Mouse (Mus musculus) heart, embryonic 16.5 days (tissue): Measurements from ENCODE around the gene Rab19. TPM values are rescaled to one million over a fixed set of nuclear protein-coding genes. Genes with fewer than 3 reads are reported as not detected.
"Not testable (repeated sequence)": the region's sequence is repeated elsewhere in the genome, so short reads cannot be mapped to it uniquely, and the experiment has no call there.

Experiments used
- ATAC-seq: fragments of 200-750 bp; cut with Nextera tagmentation; replicated peaks from 2 replicates; pipeline ENCODE4 v1.8.0; 2017; ENCODE audit warnings: moderate number of reproducible peaks; ENCODE audit not compliant: insufficient read depth, low FRiP score; ENCODE audit errors: extremely low read depth
- H3K27ac ChIP-seq: fragments of 300-500 bp; sonication (generic); 2 replicates; pipeline ENCODE4 v1.5.1; 2014; ENCODE audit warnings: mild to moderate bottlenecking, low read length, control low read depth, moderate library complexity
- H3K27me3 ChIP-seq: fragments of 300-500 bp; sonication (generic); 2 replicates; pipeline ENCODE4 v1.6.1; 2014; ENCODE audit warnings: low read length, mixed read lengths; ENCODE audit not compliant: control insufficient read depth, insufficient read depth
- H3K36me3 ChIP-seq: fragments of 300-500 bp; sonication (generic); 2 replicates; pipeline ENCODE4 v1.6.1; 2014; ENCODE audit not compliant: control insufficient read depth, insufficient read depth
- H3K4me1 ChIP-seq: fragments of 300-500 bp; sonication (generic); 2 replicates; pipeline ENCODE4 v1.6.1; 2014; ENCODE audit warnings: low read length, mixed read lengths; ENCODE audit not compliant: control insufficient read depth, insufficient read depth
- H3K4me2 ChIP-seq: fragments of 300-500 bp; sonication (generic); 2 replicates; pipeline ENCODE4 v1.6.1; 2014; ENCODE audit warnings: low read depth, mild to moderate bottlenecking, control low read depth, low read length
- H3K4me3 ChIP-seq: fragments of 300-500 bp; sonication (generic); 2 replicates; pipeline ENCODE4 v1.5.1; 2014; ENCODE audit warnings: mild to moderate bottlenecking, control low read depth, low read length
- H3K9ac ChIP-seq: fragments of 300-500 bp; sonication (generic); 2 replicates; pipeline ENCODE4 v1.6.1; 2014; ENCODE audit warnings: low read length, control low read depth
- H3K9me3 ChIP-seq: fragments of 300-500 bp; sonication (generic); replicated peaks from 2 replicates; pipeline ENCODE4 v1.6.1; 2016; ENCODE audit warnings: low read length; ENCODE audit not compliant: control insufficient read depth
- WGBS: fragments of 180-500 bp; shearing (Covaris S2); extraction: QIAGEN DNeasy Blood & Tissue Kit; methylation state at CpG from one replicate; pipeline ENCODE4 v1.1.7; 2014; 5-methylcytosine and 5-hydroxymethylcytosine counted together
- polyA plus RNA-seq: library from polyadenylated mRNA; unstranded; fragments of >200 nt; fragmentation: Nextera tagmentation; extraction: Ambion mirVana; gene quantifications from 2 replicates; pipeline ENCODE4 v1.2.1, GENCODE M21; 2015

Rab19 gene
- polyA plus RNA-seq, 1 experiment from 2014 or later = 1.9 TPM

DNA sequence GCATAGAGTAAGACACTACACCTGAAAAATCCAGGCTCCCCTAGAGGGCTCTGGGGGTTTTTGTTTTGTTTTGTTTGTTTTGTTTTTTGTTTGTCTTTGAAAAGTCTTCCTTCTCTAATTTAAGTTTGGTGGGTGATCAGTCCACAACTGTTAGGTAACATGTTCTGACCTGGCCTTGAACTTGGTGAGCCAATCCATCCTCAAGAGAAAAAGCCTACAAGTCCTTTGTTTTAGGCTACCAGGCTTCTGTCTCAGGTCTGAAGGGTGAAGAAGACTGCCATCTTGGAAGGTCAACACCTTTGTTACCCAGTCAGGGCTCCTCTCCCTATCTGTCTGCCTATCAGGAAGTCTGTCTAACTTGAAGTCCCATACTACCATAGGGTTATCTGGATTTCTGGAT lies 52.7 kb downstream of the Rab19 start:
- no peak overlapping the region for H3K4me2 ChIP-seq
- no peaks in the 10 kb centered on the region for H3K36me3 ChIP-seq
- H3K9me3 ChIP-seq = no peaks in the 10 kb centered on the region
- no peaks in the 10 kb centered on the region for H3K27me3 ChIP-seq
- ATAC-seq = no peak
- no peak overlapping the region for H3K4me3 ChIP-seq
- H3K9ac ChIP-seq = no peak overlapping the region
- no peak overlapping the region for H3K27ac ChIP-seq
- H3K4me1 ChIP-seq = no peaks in the 10 kb centered on the region

DNA sequence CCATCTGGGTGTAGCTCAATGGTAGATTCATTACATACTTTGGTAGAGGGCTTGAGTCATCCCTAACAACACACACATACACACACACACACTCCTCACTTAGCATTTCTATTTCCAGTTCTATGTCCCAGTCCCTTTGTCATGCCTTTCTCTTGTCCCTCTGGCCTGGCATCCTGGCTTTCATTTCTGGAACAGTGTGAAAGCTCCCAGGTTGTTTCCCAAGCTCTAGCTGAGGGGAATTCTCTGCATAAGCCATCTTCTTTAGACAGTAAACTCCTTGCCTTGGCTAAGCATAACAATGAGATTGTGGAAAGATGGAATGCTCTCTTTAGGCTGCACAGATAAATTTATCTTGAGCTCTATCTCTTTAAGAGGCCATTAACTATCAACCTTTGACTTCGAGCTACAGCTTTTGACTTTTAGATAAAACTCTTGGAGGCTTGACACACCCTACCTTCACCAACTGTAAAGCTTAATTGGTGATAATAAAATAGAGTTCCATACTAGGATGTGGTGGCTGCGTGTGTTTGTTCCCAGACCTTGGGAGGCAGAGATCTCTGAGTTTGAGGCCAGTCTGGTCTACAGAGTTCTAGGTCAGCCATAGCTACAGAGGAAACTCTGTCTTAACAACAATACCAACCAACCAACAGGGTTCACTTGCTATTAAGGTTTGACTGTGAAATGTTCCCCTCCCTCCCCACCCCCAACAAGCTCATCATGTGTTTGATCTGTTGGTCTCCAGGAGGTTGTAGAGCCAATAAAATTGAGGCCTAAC lies 53.3 kb downstream of the Rab19 start:
- no peak overlapping the region for H3K4me2 ChIP-seq
- no peaks in the 10 kb centered on the region for H3K27me3 ChIP-seq
- no peaks in the 10 kb centered on the region for H3K9me3 ChIP-seq
- H3K9ac ChIP-seq = no peak overlapping the region
- no peak for ATAC-seq
- 59% methylated on average over 2 of the region's 2 CpGs for WGBS
- H3K4me3 ChIP-seq = no peak overlapping the region
- no peaks in the 10 kb centered on the region for H3K4me1 ChIP-seq
- H3K27ac ChIP-seq = no peak overlapping the region
- no peaks in the 10 kb centered on the region for H3K36me3 ChIP-seq

DNA sequence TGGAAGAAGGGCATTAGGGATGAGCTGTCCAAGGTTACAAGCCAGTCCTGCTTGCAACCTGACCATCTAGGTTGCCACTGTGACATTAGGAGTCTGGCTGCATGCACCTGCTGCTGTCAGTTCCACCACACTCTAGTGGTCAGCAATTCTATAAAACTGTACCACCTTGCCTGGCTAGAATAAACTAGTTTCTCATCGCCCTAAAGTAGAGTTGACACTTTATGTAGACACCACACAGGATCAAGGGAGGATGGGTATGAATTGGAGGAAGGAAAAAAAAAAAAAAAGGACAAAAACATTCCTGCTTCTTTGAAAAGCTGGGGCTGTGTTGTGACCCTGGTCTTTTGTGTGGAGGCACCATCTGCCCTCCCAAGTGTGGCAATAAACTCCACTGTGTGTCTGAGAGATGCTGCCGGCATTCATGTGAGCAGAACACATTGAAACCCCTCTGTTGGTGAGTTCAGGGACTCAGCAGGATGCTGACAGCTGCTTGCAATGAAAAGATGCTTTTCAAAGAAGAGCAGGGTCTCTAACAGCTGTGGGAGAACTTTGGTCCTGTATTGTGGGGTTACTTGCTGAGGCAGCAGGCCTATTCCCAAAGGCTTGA lies 54.0 kb downstream of the Rab19 start:
- Histone ChIP-seq H3K4me1 (no peaks in the 10 kb centered on the region), H3K36me3 (no peaks in the 10 kb centered on the region), H3K4me3 (no peak overlapping the region), H3K9me3 (no peaks in the 10 kb centered on the region), H3K27ac (no peak overlapping the region), H3K9ac (no peak overlapping the region), H3K27me3 (no peaks in the 10 kb centered on the region), H3K4me2 (no peak overlapping the region)
- WGBS = 68% methylated on average over 2 of the region's 2 CpGs
- ATAC-seq = no peak

DNA sequence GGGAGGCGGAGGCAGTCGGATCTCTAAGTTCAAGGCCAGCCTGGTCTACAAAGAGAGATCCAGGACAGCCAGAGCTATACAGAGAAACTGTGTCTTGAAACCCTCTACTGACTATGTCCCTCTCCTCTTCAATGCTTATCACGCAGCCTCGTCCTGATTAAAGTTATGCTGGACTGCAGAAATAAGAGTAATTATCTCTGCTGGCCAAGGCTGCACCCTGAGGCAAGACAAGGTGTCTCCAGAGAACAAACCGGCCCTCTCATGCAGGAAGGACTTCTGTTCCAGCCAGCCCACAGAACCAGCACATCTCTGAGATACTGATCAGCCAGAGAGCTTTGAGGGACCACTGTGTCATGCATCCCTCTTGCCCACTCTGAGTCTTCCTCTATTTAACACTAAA lies 54.9 kb downstream of the Rab19 start:
- 73% methylated on average over 5 of the region's 5 CpGs for WGBS
- Histone ChIP-seq H3K27ac (no peak overlapping the region), H3K36me3 (no peaks in the 10 kb centered on the region)

DNA sequence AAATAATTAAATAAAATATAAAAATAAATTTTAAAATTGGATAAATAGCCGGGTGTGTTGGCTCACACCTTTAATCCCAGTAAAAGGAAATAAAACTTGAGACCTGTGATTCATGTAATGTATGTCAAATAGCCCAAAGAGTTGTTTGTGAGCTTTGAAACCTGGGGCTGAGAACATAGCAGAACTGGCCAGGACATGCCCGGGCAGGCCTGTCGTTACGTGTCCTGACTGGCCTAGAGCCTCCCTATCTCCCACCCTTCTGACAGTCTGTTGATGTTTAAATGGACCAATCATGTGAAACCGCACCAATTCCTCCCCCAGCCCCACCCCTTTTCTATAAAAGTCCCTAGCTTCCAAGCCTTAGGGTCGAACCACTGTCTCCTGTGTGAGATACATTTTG lies 56.5 kb downstream of the Rab19 start:
- H3K9ac ChIP-seq, H3K27ac ChIP-seq, H3K4me2 ChIP-seq, H3K4me3 ChIP-seq, H3K9me3 ChIP-seq, ATAC-seq, H3K27me3 ChIP-seq, H3K36me3 ChIP-seq, H3K4me1 ChIP-seq: not testable (repeated sequence)
- 92% methylated on average over 6 of the region's 6 CpGs for WGBS

More for the DNA sequence above, 54.9 kb downstream of the Rab19 start:
- no peaks in the 10 kb centered on the region for H3K4me1 ChIP-seq
- ATAC-seq = no peak
- H3K9me3 ChIP-seq = no peaks in the 10 kb centered on the region
- H3K4me3 ChIP-seq = no peak overlapping the region
- H3K4me2 ChIP-seq = no peak overlapping the region
- no peak overlapping the region for H3K9ac ChIP-seq
- no peaks in the 10 kb centered on the region for H3K27me3 ChIP-seq

Other genes starting within 250 kb of the Rab19 start
- 4.3 and 5.1 TPM in 2 replicates for gene Kdm7a, start 174.4 kb upstream of the Rab19 start, polyA plus RNA-seq
- 28.4 and 30.9 TPM in 2 replicates for gene Slc37a3, start 3.5 kb upstream of the Rab19 start, polyA plus RNA-seq
- 95.2 and 100 TPM in 2 replicates for gene Mkrn1, start 39.3 kb downstream of the Rab19 start, polyA plus RNA-seq
- gene Dennd2a, start 176.7 kb downstream of the Rab19 start, polyA plus RNA-seq = 10.0 and 12.2 TPM in 2 replicates
- gene Adck2, start 192.7 kb downstream of the Rab19 start, polyA plus RNA-seq = 19.3 and 19.5 TPM in 2 replicates
- 3.2 TPM in 1 of 2 replicates, not detected in the other for gene Gm42420, start 204.6 kb downstream of the Rab19 start, polyA plus RNA-seq
- gene Ndufb2, start 211.4 kb downstream of the Rab19 start, polyA plus RNA-seq = 696 and 711 TPM in 2 replicates